21 mouse cellular contexts compared by ENCODE assay signal in genomic region chr5:112518773-112519172, GRCm38 (mm10). TPM values are rescaled to one million over a fixed set of nuclear protein-coding genes. Genes with fewer than 3 reads are reported as not detected.
DNase-seq lines count a peak whose midpoint lies in the region; ATAC-seq and TF ChIP-seq lines count a peak whose summit lies in the region.
"Had no signal": no experiment of that assay in that cellular context is flagged by ENCODE, and none has a peak within 500 bp of the region (broad histone marks: within the 10 kb centered on the region; RNA-seq: fewer than 3 reads in every experiment).

No protein-coding gene starts in this region.

- DNase-seq in frontal cortex, postnatal 14 days (ENCODE audit: low spot score in 2 of 2), result no peak
- no peak for DNase-seq in left cerebral cortex, adult 2 months (ENCODE audit: extremely low spot score in 1 of 2, low spot score in 2 of 2)
- DNase-seq in left cerebral cortex, adult 8-10 months (ENCODE audit: low spot score in 2 of 2), result no peak
- DNase-seq in midbrain, embryonic 10.5 days (ENCODE audit: low spot score), result no peak
- DNase-seq in telencephalon, adult 2 months (ENCODE audit: low read depth, low spot score), result peak; percentile 49
- no peak for DNase-seq in urinary bladder, postnatal 14 days (ENCODE audit: low spot score)
- DNase-seq: adrenal gland, postnatal 25 days; cerebellum, adult 18-20 months; heart, postnatal 14 days; kidney, adult 9 months; kidney, postnatal 10 days; thymus, postnatal 4 days had no signal

- peak overlapping the region; percentile 57; the same call in 1 of the 2 replicates for H3K27ac ChIP-seq in left cerebral cortex, adult 2 months
- H3K27ac ChIP-seq in midbrain, embryonic 10.5 days (replicated peaks), result peak overlapping the region; percentile 76
- H3K27ac ChIP-seq in midbrain, embryonic 16.5 days (ENCODE audit: low read length), result no peak overlapping the region
- H3K27ac ChIP-seq: embryonic facial prominence, embryonic 12.5 days; limb, embryonic 13.5 days; midbrain, embryonic 15.5 days had no signal

- ATAC-seq in frontal cortex, adult (ENCODE audit: low TSS enrichment), result 0 out of 2 replicates have a peak, but pooled peaks have one; percentile 24
- ATAC-seq in midbrain, embryonic 16.5 days, result no peak
- ATAC-seq: CD4-positive, CD25-positive, alpha-beta regulatory T cell, adult 4 months; intestine, postnatal 0 days; midbrain, embryonic 15.5 days had no signal

- H3K9ac ChIP-seq in midbrain, embryonic 16.5 days (ENCODE audit: low read depth, low read length), result no peak overlapping the region
- H3K9ac ChIP-seq: embryonic facial prominence, embryonic 12.5 days; limb, embryonic 13.5 days; midbrain, embryonic 15.5 days had no signal

- no peak for TF ChIP-seq CTCF in left cerebral cortex, adult 2 months (IDR thresholded peaks at IDR 0.05)

- 0 out of 2 replicates have a peak, but pooled peaks cover 4% of the 10 kb centered on the region for H3K36me3 ChIP-seq in midbrain, embryonic 10.5 days
- no peaks in the 10 kb centered on the region for H3K36me3 ChIP-seq in midbrain, embryonic 16.5 days (ENCODE audit: control insufficient read depth, insufficient read depth, low read length)
- H3K36me3 ChIP-seq: embryonic facial prominence, embryonic 12.5 days; limb, embryonic 13.5 days; midbrain, embryonic 15.5 days had no signal

- H3K4me3 ChIP-seq in left cerebral cortex, adult 2 months, result no peak overlapping the region
- H3K4me3 ChIP-seq in midbrain, embryonic 10.5 days, result no peak overlapping the region
- H3K4me3 ChIP-seq in midbrain, embryonic 16.5 days (ENCODE audit: low read depth, low read length), result no peak overlapping the region
- H3K4me3 ChIP-seq: embryonic facial prominence, embryonic 12.5 days; limb, embryonic 13.5 days; midbrain, embryonic 15.5 days had no signal

- H3K4me1 ChIP-seq in midbrain, embryonic 10.5 days, result peaks cover 76% of the 10 kb centered on the region
- peaks cover 49% of the 10 kb centered on the region for H3K4me1 ChIP-seq in midbrain, embryonic 16.5 days (ENCODE audit: control insufficient read depth, insufficient read depth, low read length)

- H3K9me3 ChIP-seq in midbrain, embryonic 10.5 days (replicated peaks), result peaks cover 7% of the 10 kb centered on the region; the same call in 1 of the 2 replicates
- no peaks in the 10 kb centered on the region for H3K9me3 ChIP-seq in midbrain, embryonic 16.5 days (replicated peaks; ENCODE audit: control insufficient read depth, low read length, poor library complexity, severe bottlenecking)
- H3K9me3 ChIP-seq: embryonic facial prominence, embryonic 12.5 days; limb, embryonic 13.5 days; midbrain, embryonic 15.5 days had no signal

- H3K27me3 ChIP-seq in midbrain, embryonic 10.5 days (ENCODE audit: low read depth, poor library complexity, severe bottlenecking), result peaks cover 57% of the 10 kb centered on the region
- H3K27me3 ChIP-seq in midbrain, embryonic 16.5 days (ENCODE audit: control insufficient read depth, insufficient read depth, low read depth, low read length), result no peaks in the 10 kb centered on the region
- H3K27me3 ChIP-seq: embryonic facial prominence, embryonic 12.5 days; midbrain, embryonic 15.5 days had no signal

- 63% methylated on average over 2 of the region's 2 CpGs for WGBS in midbrain, embryonic 10.5 days
- WGBS in midbrain, embryonic 16.5 days, result 58% methylated on average over 2 of the region's 2 CpGs

- H3K4me2 ChIP-seq in midbrain, embryonic 16.5 days (ENCODE audit: low read length), result no peak overlapping the region
- H3K4me2 ChIP-seq: embryonic facial prominence, embryonic 12.5 days; limb, embryonic 13.5 days; liver, embryonic 11.5 days; midbrain, embryonic 15.5 days had no signal

- intact Hi-C loops in left cerebral cortex, adult 2 months (cut with DNase I), result no loop called here

RNA-seq across cellular contexts. Expression of gene Sez6l, which starts 58.2 kb away (rescaled TPM):
- total RNA-seq in left cerebral cortex, adult 2 months (2021), result 100 to 1,000 TPM; 174 to 177 TPM
- total RNA-seq in left cerebral cortex, adult 8-10 months (2022), result 100 to 1,000 TPM; 133 to 138 (median 136) TPM
- 1.7 and 2.7 TPM in 2 replicates for polyA plus RNA-seq in midbrain, embryonic 10.5 days (2016; fragmentation: Nextera tagmentation; extraction: Ambion mirVana)
- polyA plus RNA-seq in midbrain, embryonic 16.5 days (2015; fragmentation: Nextera tagmentation; extraction: Ambion mirVana), result 72.9 and 75.7 TPM in 2 replicates
- total RNA-seq: neutrophil, adult 5-6 weeks had no signal
- polyA plus RNA-seq: CD4-positive, CD25-positive, alpha-beta regulatory T cell, adult 4 months had no signal
